Mouse (Mus musculus) spleen, adult 2 months (tissue): Measurements from ENCODE around the gene Fgfr1op. TPM values are rescaled to one million over a fixed set of nuclear protein-coding genes. Genes with fewer than 3 reads are reported as not detected.
"Not testable (repeated sequence)": the region's sequence is repeated elsewhere in the genome, so short reads cannot be mapped to it uniquely, and the experiment has no call there.

Experiments used
- DNase-seq, 2 experiments: peaks; one replicate each; pipeline versions ENCODE4 v3.0.0 to v3.0.0-alpha.2; 2012 to 2021; ENCODE audit warnings: low spot score in 2 of 2, low read depth in 1 of 2
- H3K27ac ChIP-seq: fragments of 200-500 bp; 2 replicates; pipeline ENCODE4 v1.5.1; 2012; ENCODE audit warnings: low read length, inconsistent platforms; ENCODE audit not compliant: insufficient read depth
- H3K27me3 ChIP-seq: fragments of 200-500 bp; 2 replicates; pipeline ENCODE4 v1.6.1; 2012; ENCODE audit warnings: mild to moderate bottlenecking, moderate library complexity, low read length, inconsistent platforms; ENCODE audit not compliant: control insufficient read depth, insufficient read depth
- H3K36me3 ChIP-seq: fragments of 200-500 bp; 2 replicates; pipeline ENCODE4 v1.6.1; 2012; ENCODE audit warnings: mild to moderate bottlenecking, low read length, inconsistent platforms; ENCODE audit not compliant: control insufficient read depth, insufficient read depth
- H3K4me1 ChIP-seq: fragments of 200-500 bp; 2 replicates; pipeline ENCODE4 v1.6.1; 2011; ENCODE audit warnings: inconsistent platforms; ENCODE audit not compliant: control insufficient read depth, insufficient read depth, insufficient read length
- H3K4me3 ChIP-seq: fragments of 200-500 bp; 2 replicates; pipeline ENCODE4 v1.5.1; 2011; ENCODE audit warnings: mild to moderate bottlenecking, inconsistent platforms; ENCODE audit not compliant: insufficient read depth, insufficient read length; ENCODE audit errors: extremely low read depth
- WGBS: fragments of 180-500 bp; shearing (Covaris S2); methylation state at CpG from one replicate; pipeline ENCODE4 v1.1.7; 2018; 5-methylcytosine and 5-hydroxymethylcytosine counted together
- polyA plus RNA-seq: library from polyadenylated mRNA; depleted of rRNA; stranded (reverse); fragments of >200 nt; gene quantifications from 2 replicates; pipeline ENCODE4 v1.2.3, GENCODE M21; 2012

Fgfr1op gene
- polyA plus RNA-seq, 1 experiment: 2.2 TPM

DNA sequence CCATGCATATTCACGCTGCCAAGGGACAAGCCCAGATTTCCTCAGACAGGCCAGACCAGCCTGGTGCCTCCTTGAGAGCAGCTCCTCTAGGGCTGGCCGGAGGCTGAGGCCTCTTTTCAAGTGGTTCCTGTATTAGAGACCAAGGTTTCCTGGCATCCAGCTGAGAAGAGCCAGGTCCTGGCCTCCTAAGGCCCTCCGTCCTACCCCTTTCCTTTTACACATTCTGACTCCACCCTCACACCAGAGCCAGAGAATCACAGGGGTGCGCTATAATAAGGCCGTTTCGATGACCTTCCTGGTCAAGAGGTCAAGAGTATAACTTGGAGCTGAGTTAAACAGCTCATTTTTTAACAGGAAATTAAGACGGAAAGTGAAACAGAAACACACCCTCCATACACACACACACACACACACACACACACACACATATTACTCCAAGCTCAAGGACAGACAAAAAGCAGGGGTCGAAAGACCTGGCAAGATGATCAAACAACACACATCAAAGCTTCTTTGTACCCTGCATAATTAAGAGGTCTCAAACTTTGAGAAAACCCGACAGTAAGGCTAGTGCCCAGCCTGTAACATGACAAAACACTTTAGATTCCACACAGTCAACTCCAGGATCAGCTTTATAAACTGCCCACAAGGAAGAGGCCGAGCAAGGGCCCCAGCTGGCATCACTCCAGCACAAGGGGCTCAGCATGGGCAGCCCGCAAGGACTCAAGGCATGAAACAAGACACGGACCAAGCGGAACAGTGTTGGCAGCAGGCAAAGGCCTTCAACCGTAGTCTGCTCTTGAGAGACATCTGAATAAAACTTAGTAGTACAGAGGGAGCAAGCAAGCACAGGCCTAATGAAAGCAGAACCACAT lies 21.3 kb upstream of the Fgfr1op start:
- H3K27me3 ChIP-seq, DNase-seq, H3K36me3 ChIP-seq, H3K4me1 ChIP-seq, H3K4me3 ChIP-seq: not testable (repeated sequence)
- H3K27ac ChIP-seq: peak overlapping the region; percentile 29
- WGBS: 38% methylated on average over 13 of the region's 14 CpGs

DNA sequence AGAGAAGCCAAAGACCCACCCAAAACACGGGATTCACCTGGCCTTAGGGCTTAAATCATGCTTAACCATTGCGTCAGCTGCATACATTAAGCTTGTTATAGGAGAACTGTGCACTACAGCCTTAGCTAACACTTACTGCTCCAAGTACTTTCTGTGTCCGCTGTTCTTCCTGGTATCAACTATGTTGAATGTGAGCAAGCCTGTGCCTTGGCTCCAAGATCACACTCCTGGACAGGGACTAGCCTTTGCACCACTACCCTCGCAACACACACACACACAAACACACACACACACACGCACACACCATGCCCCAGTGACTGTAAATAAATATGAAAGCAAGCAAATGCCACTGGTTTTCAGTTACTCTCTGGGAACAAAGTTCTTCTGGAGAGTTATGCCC lies 18.4 kb upstream of the Fgfr1op start:
- not testable (repeated sequence) for H3K4me1 ChIP-seq, H3K27ac ChIP-seq, H3K36me3 ChIP-seq, DNase-seq, H3K27me3 ChIP-seq
- peak overlapping the region; percentile 29 for H3K4me3 ChIP-seq
- WGBS: 9% methylated on average over 5 of the region's 5 CpGs

DNA sequence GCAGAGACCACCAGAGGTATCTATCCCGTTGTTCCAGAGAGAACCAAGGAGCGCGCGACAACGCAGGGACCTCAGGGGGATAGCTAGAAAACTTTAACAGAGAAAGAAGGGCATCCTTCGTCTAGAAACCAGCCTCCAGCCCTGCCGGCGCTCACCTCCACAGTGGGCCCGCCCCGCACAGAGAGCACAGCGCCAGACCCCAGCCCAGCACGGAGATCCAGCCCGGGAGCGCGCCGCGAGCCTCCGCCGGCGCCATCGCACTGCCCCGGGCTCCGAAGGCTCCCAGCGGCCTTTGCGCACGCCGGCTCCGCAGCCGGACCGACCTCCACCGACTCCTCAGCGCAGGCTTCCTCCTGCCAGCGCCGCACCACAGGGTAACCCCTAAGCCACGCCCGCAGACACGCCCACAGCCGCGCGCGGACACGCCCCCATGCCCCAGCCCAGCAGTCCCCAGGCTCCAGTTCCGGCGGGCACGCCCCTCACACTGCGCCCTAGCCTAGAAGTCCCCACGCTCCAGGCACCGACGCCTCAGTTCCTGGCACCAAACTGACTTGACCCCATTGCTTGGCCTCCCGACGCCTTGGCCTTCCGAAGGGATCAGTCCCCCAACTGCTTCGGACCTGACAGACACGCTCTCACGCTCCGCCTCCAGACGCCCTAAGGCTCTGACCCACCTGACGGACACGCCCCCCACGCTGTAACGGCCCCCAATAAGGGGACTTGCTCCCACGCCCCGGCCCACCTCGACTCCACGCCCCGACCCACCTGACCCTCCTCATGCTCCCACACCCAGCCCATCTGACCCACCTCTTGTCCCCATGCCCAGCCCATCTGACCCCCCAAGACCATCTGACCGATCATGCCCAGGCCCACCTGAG lies 17.6 kb upstream of the Fgfr1op start, which contains the start of the genes Gm49673 and Rnaset2a:
Gene Gm49673, minus strand, starts transcription at position 350 of the 878 bp plus-strand sequence.
Gene Rnaset2a, minus strand, starts transcription at position 659 of the 878 bp plus-strand sequence.
- not testable (repeated sequence) for H3K27me3 ChIP-seq, H3K36me3 ChIP-seq, H3K4me1 ChIP-seq
- H3K27ac ChIP-seq: peak within 1 kb of the TSS; percentile 68
- peak in 1 of 2 experiments; percentile 24 for DNase-seq
- WGBS: 2% methylated on average over 59 of the region's 67 CpGs
- peak within 1 kb of the TSS; percentile 61 for H3K4me3 ChIP-seq

DNA sequence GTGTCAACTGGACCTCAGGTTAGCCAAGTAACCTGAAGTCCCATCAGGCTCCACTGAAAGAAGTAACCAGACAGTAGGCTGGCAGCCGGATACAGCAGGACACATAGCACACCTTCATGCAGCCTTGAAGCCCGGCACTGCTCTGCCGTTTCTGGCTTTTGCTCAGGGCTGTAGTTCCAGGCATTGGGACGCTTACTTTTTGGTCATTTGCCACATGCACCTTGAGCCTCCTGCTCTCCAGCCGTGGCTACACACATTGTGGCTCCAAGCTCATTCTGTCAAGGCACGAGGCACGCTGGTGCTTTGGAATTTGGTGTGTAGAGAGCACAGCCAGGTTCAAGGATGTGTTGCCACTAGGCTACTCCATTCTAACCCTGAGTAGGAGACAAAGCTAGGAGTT lies 10.3 kb upstream of the Fgfr1op start:
- not testable (repeated sequence) for H3K27me3 ChIP-seq, H3K4me3 ChIP-seq, H3K36me3 ChIP-seq, H3K4me1 ChIP-seq, DNase-seq, H3K27ac ChIP-seq
- WGBS: 91% methylated on average over 7 of the region's 7 CpGs

DNA sequence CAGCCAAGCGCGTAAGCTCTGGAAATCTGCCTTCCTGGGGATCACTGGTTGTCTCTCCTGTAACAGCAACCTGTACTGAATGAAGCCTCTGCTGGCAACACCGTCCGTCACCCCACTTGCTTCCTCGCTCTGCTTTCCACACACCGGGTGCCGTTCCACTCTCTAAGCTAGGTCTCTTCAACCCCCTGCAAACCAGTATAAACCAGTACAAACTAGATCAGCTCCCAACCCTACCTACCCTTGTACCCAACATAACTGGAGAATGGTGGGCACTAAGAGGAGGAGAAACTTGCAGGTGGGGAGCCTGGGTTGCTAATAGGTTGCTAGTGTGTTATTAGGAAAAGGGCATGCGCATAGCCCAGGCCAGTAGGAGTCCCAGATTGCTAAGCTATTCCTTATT lies 9.3 kb upstream of the Fgfr1op start:
- 100% methylated on average over 1 of the region's 8 CpGs for WGBS
- not testable (repeated sequence) for H3K27ac ChIP-seq, H3K4me1 ChIP-seq, H3K36me3 ChIP-seq, DNase-seq, H3K27me3 ChIP-seq, H3K4me3 ChIP-seq

DNA sequence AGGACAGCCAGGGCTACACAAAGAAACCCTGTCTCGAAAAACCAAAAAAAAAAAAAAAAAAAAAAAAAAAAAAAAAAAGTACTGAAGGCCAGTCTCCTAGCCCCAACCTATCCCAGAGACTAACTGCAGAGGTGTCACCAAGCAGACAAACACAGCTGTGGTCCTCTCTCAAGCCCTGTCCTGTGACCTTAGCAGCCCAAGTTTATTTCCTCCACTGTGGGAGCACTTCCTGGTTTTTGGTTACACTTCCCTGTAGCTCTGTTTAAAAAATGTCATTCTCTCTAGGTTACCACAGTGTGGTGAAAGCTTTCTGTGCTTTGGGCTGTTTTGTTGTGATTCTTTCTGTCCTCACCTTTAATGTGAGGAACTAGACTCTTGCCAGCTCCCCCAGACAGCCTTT lies 6.7 kb upstream of the Fgfr1op start:
- no CpG with 5 or more reads among the region's 1 CpGs for WGBS
- not testable (repeated sequence) for H3K36me3 ChIP-seq, H3K4me1 ChIP-seq, H3K27ac ChIP-seq, H3K27me3 ChIP-seq, DNase-seq, H3K4me3 ChIP-seq

DNA sequence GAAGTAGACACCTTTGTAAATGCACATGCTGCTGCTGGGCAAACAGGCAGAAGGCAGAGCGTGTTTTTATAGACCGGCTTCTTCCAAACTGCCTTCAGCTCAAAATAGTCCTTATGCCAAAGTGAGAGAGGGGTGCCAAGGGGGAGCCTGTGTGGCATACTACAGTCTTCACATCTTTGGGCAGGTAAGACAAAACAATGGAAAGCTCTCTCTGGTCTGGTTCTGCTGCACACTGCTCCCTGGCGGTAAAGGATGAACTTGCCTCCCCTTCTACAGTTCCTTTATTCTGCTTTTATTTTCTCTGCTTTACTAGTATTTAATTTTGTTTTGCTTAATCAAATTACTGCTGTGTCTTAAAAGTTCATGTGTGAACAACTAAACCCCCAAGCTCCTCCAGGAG lies 4.3 kb upstream of the Fgfr1op start:
- DNase-seq: peak in 1 of 2 experiments; percentile 53
- not testable (repeated sequence) for H3K27ac ChIP-seq, H3K4me3 ChIP-seq, H3K27me3 ChIP-seq, H3K36me3 ChIP-seq, H3K4me1 ChIP-seq
- 48% methylated on average over 3 of the region's 3 CpGs for whole genome bisulfite sequencing

DNA sequence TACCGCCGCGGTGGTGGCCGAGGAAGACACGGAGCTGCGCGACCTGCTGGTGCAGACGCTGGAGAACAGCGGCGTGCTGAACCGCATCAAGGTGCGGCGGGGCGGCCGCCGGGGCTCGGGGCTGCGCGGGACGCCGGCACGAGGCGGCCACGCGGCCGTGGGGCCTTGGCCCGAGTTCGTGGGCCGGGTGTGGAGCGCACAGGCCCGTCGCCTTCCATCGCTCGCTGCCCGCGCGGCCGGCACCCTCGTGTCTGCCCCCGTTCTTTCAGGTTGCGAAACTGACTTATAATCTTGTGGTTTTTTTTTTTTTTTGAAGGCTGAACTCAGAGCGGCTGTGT lies 276 bp downstream of the Fgfr1op start:
- WGBS: under 1% methylated on average over 38 of the region's 42 CpGs
- Histone ChIP-seq H3K27ac (peak overlapping the region; percentile 48), H3K4me3 (peak overlapping the region; percentile 56)

DNA sequence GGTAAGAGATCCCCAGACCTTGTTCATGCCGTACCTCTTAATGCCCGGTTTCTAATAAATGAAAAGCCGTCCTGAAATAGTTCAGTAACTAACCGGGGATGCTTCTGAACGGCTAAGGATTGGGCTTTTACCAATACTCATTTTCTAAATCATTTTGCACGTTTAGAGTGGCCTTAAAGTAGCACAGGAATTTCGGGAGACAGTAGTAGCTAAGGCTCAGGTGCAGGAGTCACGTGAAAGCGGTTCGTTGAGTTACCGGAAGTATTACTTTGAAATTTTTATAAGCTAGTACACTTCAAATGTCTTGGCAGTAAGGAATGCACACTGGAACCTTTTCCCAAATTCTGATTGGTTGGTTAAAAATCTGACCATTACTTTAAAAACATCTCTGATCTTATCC lies 676 bp downstream of the Fgfr1op start:
- 0% methylated on average over 11 of the region's 11 CpGs for WGBS
- peak overlapping the region; percentile 56; the same call in 1 of the 2 replicates for H3K4me3 ChIP-seq
- H3K4me1 ChIP-seq, DNase-seq, H3K27ac ChIP-seq, H3K27me3 ChIP-seq, H3K36me3 ChIP-seq: not testable (repeated sequence)

More for the DNA sequence above, 276 bp downstream of the Fgfr1op start:
- H3K36me3 ChIP-seq, H3K27me3 ChIP-seq, H3K4me1 ChIP-seq: not testable (repeated sequence)
- peak in 1 of 2 experiments; percentile 19 for DNase-seq

DNA sequence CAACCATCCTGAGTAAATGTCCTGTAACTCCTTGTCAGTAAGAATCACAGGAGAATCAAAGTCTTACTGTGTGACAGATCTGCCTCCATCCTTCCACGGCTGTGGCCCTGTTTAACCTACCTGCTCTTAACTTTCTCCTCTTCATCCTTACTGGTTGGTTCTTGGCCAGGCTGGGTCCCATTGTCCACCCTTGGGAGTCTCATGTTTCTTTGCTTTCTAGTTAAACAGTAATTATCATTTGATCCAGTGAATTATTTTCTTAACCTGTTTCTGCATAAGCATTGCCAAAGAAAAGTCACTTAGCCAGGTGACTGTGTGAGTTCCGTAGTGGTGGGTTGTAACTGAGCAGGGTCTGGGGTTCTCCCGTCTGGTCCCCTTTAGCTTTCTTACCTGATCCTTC lies 1.2 kb downstream of the Fgfr1op start:
- not testable (repeated sequence) for H3K27ac ChIP-seq

More for the DNA sequence above, 1.2 kb downstream of the Fgfr1op start:
- H3K36me3 ChIP-seq, H3K27me3 ChIP-seq, DNase-seq, H3K4me3 ChIP-seq, H3K4me1 ChIP-seq: not testable (repeated sequence)
- WGBS: 63% methylated on average over 2 of the region's 3 CpGs
